Mouse (Mus musculus) CH12.LX (cell line): ENCODE data around the gene Prrc2a. TPM values are rescaled to one million over a fixed set of nuclear protein-coding genes. Genes with fewer than 3 reads are reported as not detected.

Experiments
- DNase-seq: peaks from one replicate; pipeline ENCODE4 v3.0.0-alpha.2; 2013; ENCODE audit errors: extremely low read depth
- H3K27ac ChIP-seq: 2 replicates; pipeline ENCODE4 v1.5.1; 2012; ENCODE audit warnings: low read depth, mild to moderate bottlenecking, control low read depth, moderate library complexity; ENCODE audit not compliant: insufficient read depth
- H3K27me3 ChIP-seq: replicated peaks from 2 replicates; pipeline ENCODE3; 2012; ENCODE audit warnings: inconsistent platforms
- H3K36me3 ChIP-seq, 2 experiments: replicated peaks in 1 of 2; 2 replicates each; pipeline versions ENCODE3 to v1.6.1; 2012; ENCODE audit warnings: inconsistent platforms in 1 of 2, low read length in 1 of 2, mild to moderate bottlenecking in 1 of 2, mixed read lengths in 1 of 2, moderate library complexity in 1 of 2; ENCODE audit not compliant: control insufficient read depth in 1 of 2, insufficient read depth in 1 of 2
- H3K4me1 ChIP-seq, 2 experiments: 2 replicates each; pipeline ENCODE4 v1.6.1; 2012; ENCODE audit warnings: inconsistent platforms in 1 of 2, moderate library complexity in 1 of 2; ENCODE audit not compliant: insufficient read depth in 2 of 2, control insufficient read depth in 1 of 2
- H3K4me2 ChIP-seq: 2 replicates; pipeline ENCODE4 v1.6.1; 2012; ENCODE audit warnings: low read depth, mild to moderate bottlenecking, control low read depth; ENCODE audit not compliant: poor library complexity, insufficient read depth, severe bottlenecking
- H3K4me3 ChIP-seq, 3 experiments: fragments of 150-350 bp in 1 of 3; sonication (generic) in 1 of 3; replicated peaks in 1 of 3; 2 replicates each; pipeline versions ENCODE3 to v1.5.1; 2011 to 2012; ENCODE audit warnings: low read depth in 2 of 3, low read length in 2 of 3, mild to moderate bottlenecking in 2 of 3, moderate library complexity in 2 of 3, control low read depth in 1 of 3, improper control_type of control experiment in 1 of 3, inconsistent platforms in 1 of 3, mixed read lengths in 1 of 3; ENCODE audit not compliant: poor library complexity in 1 of 3
- H3K79me2 ChIP-seq: replicated peaks from 2 replicates; pipeline ENCODE4 v1.6.1; 2012; ENCODE audit warnings: mild to moderate bottlenecking, moderate library complexity; ENCODE audit not compliant: control insufficient read depth, poor library complexity, insufficient read depth, severe bottlenecking; ENCODE audit errors: extremely low read depth
- H3K9ac ChIP-seq: 2 replicates; pipeline ENCODE4 v1.6.1; 2012; ENCODE audit warnings: low read depth, mild to moderate bottlenecking, control low read depth, moderate library complexity; ENCODE audit not compliant: insufficient read depth
- H3K9me3 ChIP-seq: replicated peaks from 2 replicates; pipeline ENCODE3; 2012; ENCODE audit warnings: low read length, inconsistent platforms, mixed read lengths
- BHLHE40 ChIP-seq: IDR thresholded peaks from 2 replicates; pipeline ENCODE4 v1.6.1; 2011; ENCODE audit warnings: mild to moderate bottlenecking, low read depth, low read length, improper control_type of control experiment
- CHD2 ChIP-seq: IDR thresholded peaks from 2 replicates; pipeline ENCODE4 v1.6.1; 2011; ENCODE audit warnings: low read length, improper control_type of control experiment
- CTCF ChIP-seq, 2 experiments: IDR thresholded peaks in 1 of 2; conservative IDR thresholded peaks in 1 of 2; 2 replicates each; pipeline ENCODE4 v1.5.1; 2011 to 2012; ENCODE audit warnings: low read depth in 2 of 2, low read length in 2 of 2, improper control_type of control experiment in 1 of 2, inconsistent platforms in 1 of 2, mild to moderate bottlenecking in 1 of 2, moderate library complexity in 1 of 2
- E2F4 ChIP-seq: IDR thresholded peaks from 2 replicates; pipeline ENCODE4 v1.6.1; 2011; ENCODE audit warnings: low read depth, low read length, improper control_type of control experiment; ENCODE audit not compliant: insufficient replicate concordance
- ELF1 ChIP-seq: IDR thresholded peaks from 2 replicates; pipeline ENCODE4 v1.6.1; 2014; ENCODE audit warnings: low read depth, mild to moderate bottlenecking, inconsistent platforms, low read length, improper control_type of control experiment
- ETS1 ChIP-seq: conservative IDR thresholded peaks from 2 replicates; pipeline ENCODE4 v1.6.1; 2012; ENCODE audit warnings: low read depth, mild to moderate bottlenecking, inconsistent platforms, low read length, improper control_type of control experiment, moderate library complexity
- GABPA ChIP-seq: IDR thresholded peaks from 2 replicates; pipeline ENCODE4 v1.6.1; 2012; ENCODE audit warnings: low read depth, low read length, improper control_type of control experiment, inconsistent platforms; ENCODE audit not compliant: insufficient replicate concordance
- HCFC1 ChIP-seq: IDR thresholded peaks from 2 replicates; pipeline ENCODE4 v1.6.1; 2012; ENCODE audit warnings: low read depth, mild to moderate bottlenecking, inconsistent platforms, low read length, improper control_type of control experiment
- JUN ChIP-seq: IDR thresholded peaks from 2 replicates; pipeline ENCODE4 v1.6.1; 2011; ENCODE audit warnings: low read depth, mild to moderate bottlenecking, low read length, improper control_type of control experiment, moderate library complexity; ENCODE audit not compliant: insufficient read depth
- JUND ChIP-seq: conservative IDR thresholded peaks from 2 replicates; pipeline ENCODE4 v1.6.1; 2011; ENCODE audit warnings: low read depth, low read length, improper control_type of control experiment
- MAFK ChIP-seq: IDR thresholded peaks from 2 replicates; pipeline ENCODE4 v1.6.1; 2011; ENCODE audit warnings: low read length, improper control_type of control experiment; ENCODE audit not compliant: insufficient replicate concordance
- MAX ChIP-seq: IDR thresholded peaks from 2 replicates; pipeline ENCODE4 v1.6.1; 2011; ENCODE audit warnings: low read length, improper control_type of control experiment
- MAZ ChIP-seq: IDR thresholded peaks from 2 replicates; pipeline ENCODE4 v1.6.1; 2012; ENCODE audit warnings: low read depth, mild to moderate bottlenecking, inconsistent platforms, low read length, improper control_type of control experiment, moderate library complexity
- MXI1 ChIP-seq: IDR thresholded peaks from 2 replicates; pipeline ENCODE4 v1.6.1; 2011; ENCODE audit warnings: mild to moderate bottlenecking, low read depth, low read length, improper control_type of control experiment
- NELFE ChIP-seq: IDR thresholded peaks from 2 replicates; pipeline ENCODE4 v1.6.1; 2011; ENCODE audit warnings: low read depth, low read length, improper control_type of control experiment
- POLR2AphosphoS2 ChIP-seq: IDR thresholded peaks from 2 replicates; pipeline ENCODE4 v1.6.1; 2011; ENCODE audit warnings: low read depth, low read length, improper control_type of control experiment
- RAD21 ChIP-seq: IDR thresholded peaks from 2 replicates; pipeline ENCODE4 v1.6.1; 2011; ENCODE audit warnings: low read depth, mild to moderate bottlenecking, low read length, improper control_type of control experiment, moderate library complexity
- RCOR1 ChIP-seq: conservative IDR thresholded peaks from 2 replicates; pipeline ENCODE4 v1.6.1; 2012; ENCODE audit warnings: low read depth, mild to moderate bottlenecking, inconsistent platforms, low read length, improper control_type of control experiment
- SIN3A ChIP-seq: IDR thresholded peaks from 2 replicates; pipeline ENCODE4 v1.6.1; 2012; ENCODE audit warnings: low read length, improper control_type of control experiment, inconsistent platforms
- SMC3 ChIP-seq: IDR thresholded peaks from 2 replicates; pipeline ENCODE4 v1.6.1; 2011; ENCODE audit warnings: low read depth, low read length, improper control_type of control experiment
- TCF12 ChIP-seq: IDR thresholded peaks from 2 replicates; pipeline ENCODE4 v1.6.1; 2014; ENCODE audit warnings: low read depth, mild to moderate bottlenecking, inconsistent platforms, low read length, improper control_type of control experiment
- UBTF ChIP-seq: IDR thresholded peaks from 2 replicates; pipeline ENCODE4 v1.6.1; 2012; ENCODE audit warnings: low read depth, mild to moderate bottlenecking, inconsistent platforms, low read length, improper control_type of control experiment, moderate library complexity
- USF1 ChIP-seq: IDR thresholded peaks from 2 replicates; pipeline ENCODE4 v1.6.1; 2014; ENCODE audit warnings: low read depth, mild to moderate bottlenecking, inconsistent platforms, low read length, improper control_type of control experiment
- USF2 ChIP-seq: conservative IDR thresholded peaks from 2 replicates; pipeline ENCODE4 v1.6.1; 2011; ENCODE audit warnings: low read depth, low read length, improper control_type of control experiment
- ZKSCAN1 ChIP-seq: IDR thresholded peaks from 2 replicates; pipeline ENCODE4 v1.6.1; 2012; ENCODE audit warnings: low read depth, inconsistent platforms, low read length, improper control_type of control experiment, borderline replicate concordance
- ZMIZ1 ChIP-seq: IDR thresholded peaks from 2 replicates; pipeline ENCODE4 v1.6.1; 2012; ENCODE audit warnings: low read depth, mild to moderate bottlenecking, inconsistent platforms, low read length, improper control_type of control experiment
- ZNF384 ChIP-seq: IDR thresholded peaks from 2 replicates; pipeline ENCODE4 v1.6.1; 2012; ENCODE audit warnings: low read depth, low read length, improper control_type of control experiment, inconsistent platforms
- dilution Hi-C: fragments of 300-500 bp; cut with MboI; formaldehyde crosslinking; loops from 2 replicates; pipeline ENCODE4 v1.14.3; 2020; ENCODE audit warnings: low sequenced_read_pairs; ENCODE audit not compliant: extremely low pct_unique_long_range_greater_than_20kb, extremely low pct_ligation_motif_present
- in situ Hi-C: fragments of 300-500 bp; cut with MboI; formaldehyde crosslinking; loops from 3 replicates; pipeline ENCODE4 v1.14.3; 2019; ENCODE audit warnings: low sequenced_read_pairs, low pct_ligation_motif_present, low pct_unique_long_range_greater_than_20kb, mixed read lengths
- polyA plus RNA-seq: library from polyadenylated mRNA; unstranded; fragments of >175 nt; gene quantifications from 2 replicates; pipeline ENCODE4 v1.2.1, GENCODE M21; 2012; ENCODE audit warnings: low read depth; ENCODE audit not compliant: insufficient read length
- total RNA-seq, 2 experiments: library from RNA; depleted of rRNA; stranded (reverse); fragments of 300-350 nt in 1 of 2; fragments of >200 nt in 1 of 2; gene quantifications; 2 replicates each; pipeline ENCODE4 v1.2.3; 2012 to 2014

The Prrc2a gene
- total and polyA plus RNA-seq, 3 experiments = 31.3 to 313 (median 80.4) TPM

DNA sequence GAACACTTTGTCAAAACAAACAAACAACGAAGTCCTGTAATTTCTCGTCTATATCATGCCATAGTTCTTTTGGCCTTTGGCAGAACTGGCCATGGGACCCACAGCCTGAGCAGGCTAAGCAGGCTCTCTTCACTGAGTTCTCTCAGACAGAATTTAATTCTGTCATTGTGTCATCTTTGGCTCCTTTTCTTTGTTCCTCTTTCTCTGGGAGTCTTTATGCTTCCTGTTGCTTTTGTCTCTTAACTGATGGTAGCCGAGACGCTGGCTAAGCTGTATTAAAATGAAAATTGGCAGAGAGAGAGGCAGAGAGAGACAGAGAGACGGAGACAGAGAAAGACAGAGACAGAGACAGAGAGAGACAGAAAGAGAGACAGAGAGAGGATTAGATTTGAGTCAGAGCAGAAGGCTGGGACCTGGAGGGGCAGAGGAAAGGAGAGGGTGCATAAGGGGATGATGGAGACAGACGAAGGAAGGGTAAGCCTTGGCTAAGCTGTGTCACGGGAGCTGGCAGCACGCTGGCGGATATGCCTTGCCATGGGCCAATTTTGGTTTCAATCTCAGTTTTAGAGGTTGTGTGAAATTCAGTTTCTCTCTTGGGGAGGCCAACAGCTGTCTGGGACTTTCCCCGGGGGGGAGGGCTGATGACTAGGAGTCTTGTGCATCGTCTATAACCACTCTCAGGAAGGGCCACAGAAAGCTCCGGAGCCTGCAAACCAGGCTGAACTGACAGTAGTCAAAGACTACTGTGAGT lies 45.3 kb upstream of the Prrc2a start (continued):
- peak; percentile 92 for TF ChIP-seq SIN3A
- peak; percentile 89 for TF ChIP-seq MAX
- no peak for TF ChIP-seq GABPA
- no peak for TF ChIP-seq USF2
- TF ChIP-seq ELF1 = no peak
- TF ChIP-seq ZNF384 = peak; percentile 51
- TF ChIP-seq ZMIZ1 = peak; percentile 52; the same call in 1 of the 2 replicates
- 0 out of 2 replicates have a peak, but pooled peaks have one; percentile 64 for TF ChIP-seq UBTF
- peak; percentile 97 for TF ChIP-seq RCOR1
- peak; percentile 43 for TF ChIP-seq SMC3

DNA sequence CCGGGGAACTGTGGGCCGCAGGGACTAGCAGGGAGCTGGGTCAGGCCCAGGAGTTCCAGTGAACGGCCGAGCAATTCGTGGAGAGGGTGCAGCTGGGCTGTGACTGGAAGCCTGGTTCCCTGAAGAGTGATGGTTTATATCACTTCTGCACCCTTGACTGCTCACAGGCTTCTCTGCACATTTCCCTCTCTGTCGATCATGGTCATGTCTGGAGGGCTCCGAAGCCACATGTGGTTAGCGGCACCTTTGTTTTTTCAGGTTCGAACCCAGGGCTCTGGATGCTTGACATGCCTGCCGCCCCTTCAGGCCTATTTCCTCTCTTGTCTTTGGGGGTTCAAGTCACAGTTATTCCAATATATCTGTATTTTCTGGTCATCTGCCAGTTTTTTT lies 40.7 kb upstream of the Prrc2a start:
- no peak for TF ChIP-seq NELFE
- TF ChIP-seq SIN3A = no peak
- peak; percentile 48 for TF ChIP-seq ZNF384
- TF ChIP-seq CHD2 = no peak
- TF ChIP-seq MAZ = no peak
- TF ChIP-seq MAFK = no peak
- TF ChIP-seq BHLHE40 = peak; percentile 40; the same call in 1 of the 2 replicates
- no peak; the same call in 1 of the 2 replicates for TF ChIP-seq JUND
- TF ChIP-seq ZKSCAN1 = no peak
- TF ChIP-seq ETS1 = 0 out of 2 replicates have a peak, but pooled peaks have one; percentile 7
- no peak for TF ChIP-seq USF2
- no peak for TF ChIP-seq CTCF (conservative IDR thresholded peaks at IDR 0.05 in 1 of 2, IDR thresholded peaks at IDR 0.05 in 1 of 2; ENCODE audit: low read depth in 2 of 2, low read length in 2 of 2)
- peak; percentile 29; the same call in 1 of the 2 replicates for TF ChIP-seq MAX
- TF ChIP-seq RAD21 = no peak
- no peak for TF ChIP-seq MXI1
- no peak for TF ChIP-seq HCFC1
- TF ChIP-seq E2F4 = no peak
- TF ChIP-seq POLR2AphosphoS2 = no peak
- 0 out of 2 replicates have a peak, but pooled peaks have one; percentile 8 for TF ChIP-seq TCF12
- TF ChIP-seq USF1 = no peak
- no peak for TF ChIP-seq JUN
- no peak for TF ChIP-seq UBTF
- DNase-seq = peak; percentile 75
- H3K9me3 ChIP-seq = no peaks in the 10 kb centered on the region
- peak overlapping the region; percentile 23 for H3K4me2 ChIP-seq
- peaks cover 0 to under 1% of the 10 kb centered on the region in 2 experiments for H3K36me3 ChIP-seq
- peaks cover 13% of the 10 kb centered on the region for H3K79me2 ChIP-seq
- peak overlapping the region; percentile 2 to 51 (median 38) for H3K4me3 ChIP-seq
- in situ Hi-C loops (no loop called here), dilution Hi-C loops (no loop called here)
- peaks cover 22 to 72% of the 10 kb centered on the region in 2 experiments for H3K4me1 ChIP-seq
- H3K27ac ChIP-seq = peak overlapping the region; percentile 16; the same call in 1 of the 2 replicates
- H3K9ac ChIP-seq = peak overlapping the region; percentile 1; the same call in 1 of the 2 replicates
- no peaks in the 10 kb centered on the region for H3K27me3 ChIP-seq
